Mouse (Mus musculus) heart, adult 2 months (tissue): ENCODE measurements around the gene Kdm2a.

ENCODE experiments used
- EP300 ChIP-seq: fragments of 200-500 bp; IDR thresholded peaks from 2 replicates; pipeline ENCODE4 v1.6.1; 2011; ENCODE audit warnings: low read depth, low read length, control low read depth; ENCODE audit not compliant: insufficient read depth
- POLR2A ChIP-seq: fragments of 200-500 bp; IDR thresholded peaks from 2 replicates; pipeline ENCODE4 v1.6.1; 2011; ENCODE audit warnings: mild to moderate bottlenecking, low read depth, low read length, control low read depth; ENCODE audit not compliant: insufficient read depth

DNA sequence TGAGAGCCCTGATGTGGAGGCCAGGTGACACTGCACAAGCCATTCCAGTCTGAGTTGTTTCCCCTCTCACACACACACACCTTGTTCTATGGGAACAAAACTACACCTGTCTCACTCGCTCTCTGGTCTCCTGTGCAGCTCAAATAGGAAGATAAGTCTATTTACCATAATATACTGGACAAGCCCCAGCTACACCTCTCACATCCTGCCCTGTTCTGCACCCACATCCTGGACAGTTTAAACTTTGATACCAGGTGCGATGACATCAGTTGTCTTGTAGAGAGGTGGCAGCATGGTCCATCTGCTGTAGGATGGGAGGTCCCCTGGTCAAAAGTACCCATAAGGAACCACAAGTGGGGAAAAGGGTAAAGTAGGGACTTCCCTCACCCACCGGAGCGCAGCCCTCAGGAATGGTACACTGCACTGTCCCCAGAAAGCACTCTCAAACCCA is 93.2 kb downstream of the Kdm2a start:
- TF ChIP-seq POLR2A (no peak), EP300 (no peak)
